Mouse (Mus musculus): Measurements from ENCODE around the gene Olfr1200. TPM values are rescaled to one million over a fixed set of nuclear protein-coding genes. Genes with fewer than 3 reads are reported as not detected.

The Olfr1200 gene
- total RNA-seq (2017), result not detected in 2 replicates

DNA sequence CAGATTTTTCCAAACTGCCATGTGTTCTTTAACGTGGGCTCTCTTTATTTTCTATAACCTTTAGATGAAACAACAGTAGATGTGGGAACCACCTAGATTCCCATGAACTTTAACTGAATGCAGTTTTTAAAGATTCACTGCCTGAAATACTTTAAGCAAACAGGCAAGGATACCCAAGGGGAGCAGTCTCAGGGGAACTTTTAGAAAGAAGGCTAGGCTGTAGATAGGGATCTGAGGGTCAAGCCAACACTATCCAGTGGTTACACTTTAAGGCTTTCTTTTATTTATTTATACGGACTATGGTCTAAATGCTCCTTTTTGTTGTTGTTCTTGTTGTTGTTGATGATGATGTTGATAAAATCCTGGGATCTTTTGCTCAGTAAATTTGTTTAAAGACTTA lies at the start of gene Olfr1200:
Gene Olfr1200, minus strand, starts transcription at position 101 of the 400 bp plus-strand sequence.
- no peak for ATAC-seq (replicated peaks in 1 of 2; ENCODE audit: insufficient read depth in 1 of 2, low FRiP score in 2 of 2, low TSS enrichment in 1 of 2, low read depth in 1 of 2, poor library complexity in 2 of 2, severe bottlenecking in 2 of 2)

GRCm38 (mm10) chr2:88814196-88814595 lies 43.9 kb upstream of the Olfr1200 start, which contains the start of gene Olfr1202:
Olfr1202 (plus strand) TSS chr2:88814496.
- no peak for ATAC-seq (replicated peaks in 1 of 2; ENCODE audit: insufficient read depth in 1 of 2, low FRiP score in 2 of 2, low TSS enrichment in 1 of 2, low read depth in 1 of 2, poor library complexity in 2 of 2, severe bottlenecking in 2 of 2)

- no peak for ATAC-seq (replicated peaks in 1 of 2; ENCODE audit: insufficient read depth in 1 of 2, low FRiP score in 2 of 2, low TSS enrichment in 1 of 2, low read depth in 1 of 2, poor library complexity in 2 of 2, severe bottlenecking in 2 of 2)
Observed at GRCm38 (mm10) chr2:88792736-88793135, 22.4 kb upstream of the Olfr1200 start, which contains the start of gene Olfr1201. Olfr1201 (plus strand) TSS chr2:88793036.

DNA sequence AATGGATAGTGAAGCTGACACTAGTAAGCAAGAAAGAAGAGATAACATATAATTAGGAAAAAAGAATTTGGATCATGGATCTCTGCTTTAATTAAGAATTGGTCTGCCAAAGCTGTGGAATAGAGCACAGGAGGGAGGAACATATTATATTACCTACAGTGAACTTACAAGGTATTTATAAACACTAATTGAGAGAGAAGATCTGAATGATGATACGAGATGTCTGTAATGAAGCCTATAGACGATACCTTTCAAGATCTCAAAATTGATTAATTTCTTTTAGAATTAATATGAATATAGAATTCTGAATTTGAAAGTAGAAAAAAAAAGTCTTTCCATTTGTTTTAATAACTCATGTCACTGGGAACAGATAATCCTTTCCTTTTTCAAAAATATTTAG lies 9.9 kb downstream of the Olfr1200 start, which contains the start of gene Olfr1199:
Gene Olfr1199, minus strand, starts transcription at position 101 of the 400 bp plus-strand sequence.
- no peak for ATAC-seq (replicated peaks in 1 of 2; ENCODE audit: insufficient read depth in 1 of 2, low FRiP score in 2 of 2, low TSS enrichment in 1 of 2, low read depth in 1 of 2, poor library complexity in 2 of 2, severe bottlenecking in 2 of 2)

DNA sequence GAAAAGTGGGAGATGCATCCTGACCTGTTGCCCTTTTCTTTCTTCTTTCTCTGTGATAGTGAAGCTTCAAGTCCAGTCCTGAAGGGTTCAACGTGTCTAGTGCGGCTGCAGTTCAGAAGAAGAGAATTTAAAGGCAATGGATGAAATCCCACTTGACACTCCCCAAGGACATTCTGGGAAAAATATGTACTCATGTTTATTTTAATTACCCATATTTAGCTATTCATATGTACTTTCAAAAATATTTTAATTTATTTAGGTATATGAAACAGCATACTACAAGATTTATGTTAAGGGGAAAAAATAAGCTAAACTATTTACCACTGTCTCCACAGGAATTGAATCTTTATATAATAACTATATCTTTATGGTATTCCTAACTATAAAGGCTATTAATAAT lies 19.0 kb downstream of the Olfr1200 start, which contains the start of gene Olfr1198:
Gene Olfr1198, minus strand, starts transcription at position 101 of the 400 bp plus-strand sequence.
- ATAC-seq (replicated peaks in 1 of 2; ENCODE audit: insufficient read depth in 1 of 2, low FRiP score in 2 of 2, low TSS enrichment in 1 of 2, low read depth in 1 of 2, poor library complexity in 2 of 2, severe bottlenecking in 2 of 2), result no peak

- no peak for ATAC-seq (replicated peaks in 1 of 2; ENCODE audit: insufficient read depth in 1 of 2, low FRiP score in 2 of 2, low TSS enrichment in 1 of 2, low read depth in 1 of 2, poor library complexity in 2 of 2, severe bottlenecking in 2 of 2)
Observed at GRCm38 (mm10) chr2:88743379-88743778, 26.9 kb downstream of the Olfr1200 start.

- ATAC-seq (replicated peaks in 1 of 2; ENCODE audit: insufficient read depth in 1 of 2, low FRiP score in 2 of 2, low TSS enrichment in 1 of 2, low read depth in 1 of 2, poor library complexity in 2 of 2, severe bottlenecking in 2 of 2), result no peak
Observed at GRCm38 (mm10) chr2:88732266-88732665, 38.0 kb downstream of the Olfr1200 start, which contains the start of gene Olfr1197. Olfr1197 (minus strand) TSS chr2:88732366.

Other genes starting within 250 kb of the Olfr1200 start
- gene Olfr1188, start 213.6 kb downstream of the Olfr1200 start, total RNA-seq (2017), result not detected in 2 replicates
- not detected in 2 replicates for gene Olfr1189, start 184.0 kb downstream of the Olfr1200 start, total RNA-seq (2017)
- not detected in 2 replicates for gene Olfr1191-ps1, start 129.9 kb downstream of the Olfr1200 start, total RNA-seq (2017)
- gene Olfr1192-ps1, start 122.0 kb downstream of the Olfr1200 start, total RNA-seq (2017), result not detected in 2 replicates
- gene Olfr1193, start 94.9 kb downstream of the Olfr1200 start, total RNA-seq (2017), result not detected in 2 replicates
- gene Olfr1195, start 81.3 kb downstream of the Olfr1200 start, total RNA-seq (2017), result not detected in 2 replicates
- gene Olfr1196, start 65.9 kb downstream of the Olfr1200 start, total RNA-seq (2017), result not detected in 2 replicates
- not detected in 2 replicates for gene Olfr1197, start 38.1 kb downstream of the Olfr1200 start, total RNA-seq (2017)
- not detected in 2 replicates for gene Olfr1198, start 19.1 kb downstream of the Olfr1200 start, total RNA-seq (2017)
- not detected in 2 replicates for gene Olfr1199, start 10.0 kb downstream of the Olfr1200 start, total RNA-seq (2017)
- gene Olfr1201, start 22.5 kb upstream of the Olfr1200 start, total RNA-seq (2017), result not detected in 2 replicates
- not detected in 2 replicates for gene Olfr1202, start 44.0 kb upstream of the Olfr1200 start, total RNA-seq (2017)
- gene Olfr1205, start 59.2 kb upstream of the Olfr1200 start, total RNA-seq (2017), result not detected in 2 replicates
- not detected in 2 replicates for gene Olfr1204, start 78.8 kb upstream of the Olfr1200 start, total RNA-seq (2017)
- not detected in 2 replicates for gene Olfr1206, start 92.7 kb upstream of the Olfr1200 start, total RNA-seq (2017)
- not detected in 2 replicates for gene Olfr1208, start 131.8 kb upstream of the Olfr1200 start, total RNA-seq (2017)
- gene Olfr1209, start 144.7 kb upstream of the Olfr1200 start, total RNA-seq (2017), result not detected in 2 replicates
- not detected in 2 replicates for gene Olfr1211, start 167.6 kb upstream of the Olfr1200 start, total RNA-seq (2017)
- not detected in 2 replicates for gene Olfr1212, start 183.5 kb upstream of the Olfr1200 start, total RNA-seq (2017)
- not detected in 2 replicates for gene Gm13762, start 209.8 kb upstream of the Olfr1200 start, total RNA-seq (2017)
- not detected in 2 replicates for gene Olfr1214, start 222.2 kb upstream of the Olfr1200 start, total RNA-seq (2017)
- gene Olfr1215, start 236.5 kb upstream of the Olfr1200 start, total RNA-seq (2017), result not detected in 2 replicates
- gene Olfr1216, start 247.9 kb upstream of the Olfr1200 start, total RNA-seq (2017), result not detected in 2 replicates

Measured in hematopoietic stem cell, adult 5-6 weeks (primary cell).